Mouse (Mus musculus): ENCODE data around the gene Agr3. TPM values are rescaled to one million over a fixed set of nuclear protein-coding genes. Genes with fewer than 3 reads are reported as not detected.
A peak's percentile ranks its signal among the peaks of the same experiment; 100 is the strongest.

Gene Agr3
- total and polyA plus RNA-seq, 2 experiments from 2014 or later: not detected

DNA sequence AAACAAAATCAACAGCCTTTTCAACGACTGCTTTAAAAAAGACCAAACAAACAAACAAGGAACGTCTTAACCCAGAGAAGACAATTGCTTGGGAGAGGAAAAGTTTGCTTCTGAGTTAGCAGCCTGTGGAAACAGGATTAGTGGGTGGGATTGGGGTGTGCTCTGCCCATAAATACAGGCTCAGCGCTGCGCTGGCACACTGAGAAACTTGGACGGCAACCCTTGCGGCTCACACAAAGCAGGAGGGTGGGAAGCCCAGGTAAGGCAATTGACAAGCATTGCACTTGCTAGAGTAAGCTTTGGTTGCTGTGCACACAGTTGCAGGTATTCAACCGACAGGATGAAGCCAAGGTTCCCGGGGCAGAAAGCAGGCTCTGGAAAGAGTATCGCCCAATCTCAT, 67.3 kb downstream of the Agr3 start, which contains the start of gene Agr2:
Agr2 (plus strand) TSS at position 197 of the 400 bp plus-strand sequence.
- Histone ChIP-seq H3K36me3 (ENCODE audit: insufficient read depth, low read length) (no peaks in the 10 kb centered on the region), H3K9me3 (ENCODE audit: low read length) (no peaks in the 10 kb centered on the region), H3K27ac (ENCODE audit: low read depth, low read length) (no peak within 1 kb of the TSS), H3K9ac (replicated peaks; ENCODE audit: low read length, poor library complexity, severe bottlenecking) (no peak within 1 kb of the TSS), H3K27me3 (ENCODE audit: insufficient read depth, low read length) (no peaks in the 10 kb centered on the region), H3K4me1 (ENCODE audit: insufficient read depth, low read length) (no peaks in the 10 kb centered on the region), H3K4me2 (ENCODE audit: low read depth, low read length, poor library complexity, severe bottlenecking) (no peak within 1 kb of the TSS), H3K4me3 (ENCODE audit: low read depth, low read length) (no peak within 1 kb of the TSS)
- WGBS: 44% methylated on average over 9 of the region's 9 CpGs
- ATAC-seq (ENCODE audit: low FRiP score): no peak
- no peak for DNase-seq (ENCODE audit: low spot score)
- TF ChIP-seq CTCF (IDR thresholded peaks at IDR 0.05): no peak

DNA sequence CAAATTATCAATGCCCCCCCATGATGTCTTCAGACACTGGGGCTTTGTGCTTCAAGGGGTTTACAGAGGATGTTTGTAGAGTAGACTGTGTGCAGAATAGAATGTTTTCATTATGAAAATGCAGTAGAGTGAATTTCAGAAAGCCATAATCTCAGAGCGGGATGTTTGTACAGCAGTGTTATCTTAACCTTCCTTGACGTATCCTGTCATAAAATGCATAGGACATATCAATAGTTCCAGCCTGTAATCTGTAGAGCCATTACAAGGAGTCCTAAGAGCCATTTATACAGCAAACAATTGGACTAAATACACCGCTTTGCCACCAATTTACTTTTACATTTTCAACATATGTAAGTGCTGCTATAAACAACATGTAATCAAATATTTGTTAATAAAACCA, 68.2 kb downstream of the Agr3 start:
- DNase-seq (ENCODE audit: low spot score) (no peak), ATAC-seq (ENCODE audit: low FRiP score) (no peak)
- Histone ChIP-seq H3K27me3 (ENCODE audit: insufficient read depth, low read length) (no peaks in the 10 kb centered on the region), H3K4me2 (ENCODE audit: low read depth, low read length, poor library complexity, severe bottlenecking) (no peak overlapping the region), H3K9ac (replicated peaks; ENCODE audit: low read length, poor library complexity, severe bottlenecking) (no peak overlapping the region), H3K27ac (ENCODE audit: low read depth, low read length) (no peak overlapping the region), H3K36me3 (ENCODE audit: insufficient read depth, low read length) (no peaks in the 10 kb centered on the region), H3K4me1 (ENCODE audit: insufficient read depth, low read length) (no peaks in the 10 kb centered on the region), H3K4me3 (ENCODE audit: low read depth, low read length) (no peak overlapping the region), H3K9me3 (ENCODE audit: low read length) (no peaks in the 10 kb centered on the region)
- no peak for TF ChIP-seq CTCF (IDR thresholded peaks at IDR 0.05)
- 75% methylated on average over 3 of the region's 3 CpGs for WGBS

DNA sequence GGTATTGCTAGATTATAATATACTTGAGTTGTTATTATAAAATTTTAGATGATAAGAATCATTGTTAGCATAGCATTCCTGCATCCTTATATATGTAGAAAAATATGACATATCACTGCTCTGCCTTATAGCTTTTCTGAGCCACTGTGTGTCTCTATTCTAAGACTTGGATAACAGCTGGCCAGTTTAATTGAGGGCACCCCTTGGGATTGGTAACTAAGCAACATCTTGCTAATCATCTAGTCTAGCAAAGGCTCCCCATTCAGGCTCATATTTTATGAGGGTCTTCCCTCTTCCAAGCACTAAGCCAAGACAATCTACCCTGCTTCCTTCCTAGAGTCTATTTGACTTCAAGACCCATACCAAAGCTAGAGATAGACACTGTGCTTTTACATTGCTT, 68.7 kb downstream of the Agr3 start:
- no peak overlapping the region for H3K27ac ChIP-seq (ENCODE audit: low read depth, low read length)
- no peaks in the 10 kb centered on the region for H3K27me3 ChIP-seq (ENCODE audit: insufficient read depth, low read length)
- peak; percentile 80 for DNase-seq (ENCODE audit: low spot score)
- H3K4me2 ChIP-seq (ENCODE audit: low read depth, low read length, poor library complexity, severe bottlenecking): no peak overlapping the region
- H3K9ac ChIP-seq (replicated peaks; ENCODE audit: low read length, poor library complexity, severe bottlenecking): no peak overlapping the region
- no peak for ATAC-seq (ENCODE audit: low FRiP score)
- H3K4me1 ChIP-seq (ENCODE audit: insufficient read depth, low read length): no peaks in the 10 kb centered on the region
- H3K4me3 ChIP-seq (ENCODE audit: low read depth, low read length): no peak overlapping the region
- no peaks in the 10 kb centered on the region for H3K36me3 ChIP-seq (ENCODE audit: insufficient read depth, low read length)
- no peaks in the 10 kb centered on the region for H3K9me3 ChIP-seq (ENCODE audit: low read length)
- no peak for TF ChIP-seq CTCF (IDR thresholded peaks at IDR 0.05)

DNA sequence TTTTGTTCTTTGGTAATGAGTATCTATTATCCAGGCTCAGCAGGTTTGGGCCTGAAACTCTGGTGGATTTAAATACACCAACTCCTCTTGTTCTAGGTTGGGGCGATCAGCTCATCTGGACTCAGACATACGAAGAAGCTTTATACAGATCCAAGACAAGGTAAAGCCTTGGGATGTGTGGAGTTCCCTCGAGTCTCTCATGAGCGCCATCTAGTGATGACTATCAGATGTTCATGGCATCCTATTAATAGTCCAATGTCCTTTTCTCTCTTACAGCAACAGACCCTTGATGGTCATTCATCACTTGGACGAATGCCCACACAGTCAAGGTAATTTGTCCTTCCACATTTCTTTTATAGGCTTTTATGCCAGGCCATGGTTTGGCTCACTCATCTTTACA, 70.4 kb downstream of the Agr3 start:
- ATAC-seq (ENCODE audit: low FRiP score) (no peak), DNase-seq (ENCODE audit: low spot score) (peak; percentile 70)
- WGBS: 31% methylated on average over 5 of the region's 5 CpGs

More for the DNA sequence above, 70.4 kb downstream of the Agr3 start:
- no peaks in the 10 kb centered on the region for H3K9me3 ChIP-seq (ENCODE audit: low read length)
- no peaks in the 10 kb centered on the region for H3K27me3 ChIP-seq (ENCODE audit: insufficient read depth, low read length)
- peak; percentile 62 for TF ChIP-seq CTCF (IDR thresholded peaks at IDR 0.05)
- H3K9ac ChIP-seq (replicated peaks; ENCODE audit: low read length, poor library complexity, severe bottlenecking): no peak overlapping the region
- H3K4me3 ChIP-seq (ENCODE audit: low read depth, low read length): no peak overlapping the region
- H3K27ac ChIP-seq (ENCODE audit: low read depth, low read length): no peak overlapping the region
- no peaks in the 10 kb centered on the region for H3K36me3 ChIP-seq (ENCODE audit: insufficient read depth, low read length)
- H3K4me2 ChIP-seq (ENCODE audit: low read depth, low read length, poor library complexity, severe bottlenecking): no peak overlapping the region
- H3K4me1 ChIP-seq (ENCODE audit: insufficient read depth, low read length): no peaks in the 10 kb centered on the region

Other genes starting within 250 kb of the Agr3 start
- not detected in 2 replicates for gene Agr2, start 67.3 kb downstream of the Agr3 start, total RNA-seq (2014; rRNA removed)
- gene Agr2, start 67.3 kb downstream of the Agr3 start, polyA plus RNA-seq (2015; fragmentation: Nextera tagmentation; extraction: Ambion mirVana): 0.20 TPM in 1 of 2 replicates, not detected in the other
- gene Tspan13, start 116.9 kb downstream of the Agr3 start, total RNA-seq (2014; rRNA removed): 293 and 335 TPM in 2 replicates
- gene Tspan13, start 116.9 kb downstream of the Agr3 start, polyA plus RNA-seq (2015; fragmentation: Nextera tagmentation; extraction: Ambion mirVana): 420 and 425 TPM in 2 replicates
- 64.6 and 81.2 TPM in 2 replicates for gene Ankmy2, start 231.5 kb downstream of the Agr3 start, total RNA-seq (2014; rRNA removed)
- gene Ankmy2, start 231.5 kb downstream of the Agr3 start, polyA plus RNA-seq (2015; fragmentation: Nextera tagmentation; extraction: Ambion mirVana): 87.2 and 88.5 TPM in 2 replicates
- gene Bzw2, start 232.5 kb downstream of the Agr3 start, total RNA-seq (2014; rRNA removed): 213 and 269 TPM in 2 replicates
- 276 and 301 TPM in 2 replicates for gene Bzw2, start 232.5 kb downstream of the Agr3 start, polyA plus RNA-seq (2015; fragmentation: Nextera tagmentation; extraction: Ambion mirVana)